Mouse (Mus musculus) lung, postnatal 0 days (tissue): ENCODE measurements around the gene Baiap2l2. TPM values are rescaled to one million over a fixed set of nuclear protein-coding genes. Genes with fewer than 3 reads are reported as not detected.
"Not testable (repeated sequence)": the region's sequence is repeated elsewhere in the genome, so short reads cannot be mapped to it uniquely, and the experiment has no call there.

ENCODE experiments used
- ATAC-seq: fragments of 200-750 bp; cut with Nextera tagmentation; 2 replicates; pipeline ENCODE4 v1.8.0; 2017; ENCODE audit warnings: moderate library complexity
- DNase-seq: peaks from one replicate; pipeline ENCODE4 v3.0.0-alpha.2; 2016; ENCODE audit warnings: low spot score
- H3K27ac ChIP-seq: fragments of 300-500 bp; sonication (generic); 2 replicates; pipeline ENCODE4 v1.5.1; 2014; ENCODE audit warnings: antibody characterized with exemption, mild to moderate bottlenecking, low read length, mixed read lengths
- H3K27me3 ChIP-seq: fragments of 300-500 bp; sonication (generic); replicated peaks from 2 replicates; pipeline ENCODE4 v1.6.1; 2014; ENCODE audit warnings: low read length, mixed read lengths; ENCODE audit not compliant: insufficient read depth
- H3K36me3 ChIP-seq: fragments of 300-500 bp; sonication (generic); 2 replicates; pipeline ENCODE4 v1.6.1; 2014; ENCODE audit warnings: low read length, mixed read lengths; ENCODE audit not compliant: insufficient read depth
- H3K4me1 ChIP-seq: fragments of 300-500 bp; sonication (generic); 2 replicates; pipeline ENCODE4 v1.6.1; 2014; ENCODE audit warnings: antibody characterized with exemption, low read depth, low read length, mixed read lengths; ENCODE audit not compliant: insufficient read depth
- H3K4me2 ChIP-seq: fragments of 300-500 bp; sonication (generic); replicated peaks from 2 replicates; pipeline ENCODE4 v1.6.1; 2014; ENCODE audit warnings: low read depth, mild to moderate bottlenecking, low read length, moderate library complexity, mixed read lengths
- H3K4me3 ChIP-seq: fragments of 300-500 bp; sonication (generic); 2 replicates; pipeline ENCODE4 v1.5.1; 2014; ENCODE audit warnings: low read depth, low read length
- H3K9ac ChIP-seq: fragments of 300-500 bp; sonication (generic); replicated peaks from 2 replicates; pipeline ENCODE4 v1.6.1; 2014; ENCODE audit warnings: low read depth, mild to moderate bottlenecking
- H3K9me3 ChIP-seq: fragments of 300-500 bp; sonication (generic); 2 replicates; pipeline ENCODE4 v1.6.1; 2016; ENCODE audit warnings: low read length, mixed read lengths
- CTCF ChIP-seq: IDR thresholded peaks from 2 replicates; pipeline ENCODE4 v1.5.1; 2016; ENCODE audit warnings: antibody characterized with exemption, mild to moderate bottlenecking
- EP300 ChIP-seq: IDR thresholded peaks from 2 replicates; pipeline ENCODE4 v1.6.1; 2016; ENCODE audit warnings: antibody characterized with exemption, mild to moderate bottlenecking, control low read depth
- WGBS: fragments of 180-500 bp; shearing (Covaris S2); extraction: QIAGEN DNeasy Blood & Tissue Kit; methylation state at CpG from one replicate; pipeline ENCODE4 v1.1.7; 2014; 5-methylcytosine and 5-hydroxymethylcytosine counted together
- polyA plus RNA-seq: library from polyadenylated mRNA; unstranded; fragments of >200 nt; fragmentation: Nextera tagmentation; extraction: Ambion mirVana; gene quantifications from 2 replicates; pipeline ENCODE4 v1.2.1, GENCODE M21; 2015

The Baiap2l2 gene
- polyA plus RNA-seq, 1 experiment from 2014 or later = 2.7 TPM

DNA sequence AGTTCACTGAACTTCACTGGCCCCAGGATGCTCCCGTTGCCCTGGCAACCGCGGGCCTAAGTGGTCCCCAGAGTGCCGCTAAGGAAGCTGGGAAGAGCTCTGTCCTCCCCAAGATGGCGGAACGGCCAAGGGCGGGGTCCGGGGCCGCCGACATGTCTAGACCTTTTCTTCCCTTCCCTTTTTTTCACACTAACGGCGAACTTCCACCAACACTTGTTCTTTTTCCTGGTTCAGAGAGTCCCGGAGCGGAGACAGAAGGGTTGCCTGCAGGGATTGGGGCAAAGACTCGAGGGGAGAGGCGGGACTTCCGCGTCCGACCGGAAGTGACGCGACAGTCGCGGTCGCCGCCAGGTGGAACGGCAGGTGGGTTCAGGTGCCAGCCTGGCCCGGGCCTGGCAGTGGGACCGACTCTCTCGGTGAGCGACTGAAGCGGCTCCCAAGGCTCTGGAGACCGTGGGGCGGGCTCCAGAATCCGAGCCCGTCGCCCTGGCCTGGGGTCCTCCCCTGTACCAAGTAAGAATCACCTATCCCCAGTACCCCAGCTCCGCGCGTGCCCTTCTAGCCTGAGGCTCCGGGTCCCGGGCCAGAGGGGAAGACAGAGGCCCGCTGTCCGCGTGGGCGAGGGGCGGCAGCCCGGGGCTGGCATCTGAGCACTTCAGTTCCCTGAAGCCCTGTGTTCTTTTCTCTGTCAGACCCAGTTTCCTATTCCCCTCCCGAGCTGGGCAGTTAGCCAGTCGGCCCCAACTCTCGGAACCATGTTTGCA, 56.1 kb downstream of the Baiap2l2 start, which contains the start of the genes Pick1 and Gm49486:
TSS of gene Pick1 (plus strand) at position 116 of the 764 bp plus-strand sequence.
TSS of gene Gm49486 (plus strand) at position 334 of the 764 bp plus-strand sequence.
- peaks cover 6% of the 10 kb centered on the region; the same call in 1 of the 2 replicates for H3K4me1 ChIP-seq
- DNase-seq (peak; percentile 93), ATAC-seq (peak; percentile 93)
- H3K4me2 ChIP-seq = peak within 1 kb of the TSS; percentile 99
- H3K27ac ChIP-seq = peak within 1 kb of the TSS; percentile 93
- no peaks in the 10 kb centered on the region for H3K27me3 ChIP-seq
- 3% methylated on average over 51 of the region's 51 CpGs for WGBS
- H3K9me3 ChIP-seq = no peaks in the 10 kb centered on the region
- H3K36me3 ChIP-seq = peaks cover 5% of the 10 kb centered on the region; the same call in 1 of the 2 replicates
- peak within 1 kb of the TSS; percentile 69 for H3K4me3 ChIP-seq
- TF ChIP-seq CTCF = peak; percentile 22
- TF ChIP-seq EP300 = peak; percentile 39; the same call in 1 of the 2 replicates
- H3K9ac ChIP-seq = peak within 1 kb of the TSS; percentile 54

DNA sequence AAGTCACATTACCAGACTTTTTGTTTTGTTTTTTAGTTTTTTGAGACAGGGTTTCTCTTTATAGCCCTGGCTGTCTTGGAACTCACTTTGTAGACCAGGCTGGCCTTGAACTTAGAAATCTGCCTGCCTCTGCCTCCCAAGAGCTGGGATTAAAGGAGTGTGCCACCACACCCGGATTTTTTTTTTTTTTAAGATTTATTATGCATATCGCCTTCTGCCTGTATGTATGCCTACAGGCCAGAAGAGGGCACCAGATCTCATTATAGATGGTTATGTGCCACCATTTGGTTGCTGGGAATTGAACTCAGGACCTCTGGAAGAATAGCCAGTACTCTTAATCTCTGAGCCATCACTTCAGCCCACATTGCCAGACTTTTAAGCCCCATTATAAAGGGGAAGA, 59.6 kb downstream of the Baiap2l2 start:
- 60% methylated on average over 2 of the region's 2 CpGs for WGBS
- TF ChIP-seq CTCF = 0 out of 2 replicates have a peak, but pooled peaks have one; percentile 15
- not testable (repeated sequence) for H3K27ac ChIP-seq, H3K9ac ChIP-seq, DNase-seq, ATAC-seq, H3K9me3 ChIP-seq, H3K4me2 ChIP-seq, H3K27me3 ChIP-seq, H3K4me1 ChIP-seq, H3K4me3 ChIP-seq, H3K36me3 ChIP-seq

DNA sequence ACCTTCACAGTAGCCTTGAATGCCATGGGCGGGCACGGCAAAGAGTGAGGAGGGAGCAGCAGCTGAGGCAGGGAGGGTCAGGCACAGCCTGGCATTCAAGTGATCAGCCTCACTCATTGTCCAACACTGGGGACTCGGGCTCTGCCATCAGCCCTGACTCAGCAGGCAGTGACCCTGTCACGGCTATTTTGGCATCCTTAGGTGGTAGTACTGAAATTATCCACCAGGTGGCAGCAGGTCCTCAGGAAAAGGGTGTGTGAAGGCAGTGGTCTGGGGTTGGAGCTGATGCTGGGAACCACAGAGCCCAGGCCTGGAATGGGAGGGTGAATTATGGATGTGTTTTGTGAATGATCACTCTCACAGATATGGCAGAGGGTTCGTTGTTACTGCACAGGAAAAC, 60.7 kb downstream of the Baiap2l2 start:
- peak; percentile 65 for ATAC-seq
- no peak overlapping the region for H3K9ac ChIP-seq
- peaks cover 4% of the 10 kb centered on the region; the same call in 1 of the 2 replicates for H3K4me1 ChIP-seq
- TF ChIP-seq EP300 (no peak), CTCF (peak; percentile 95)
- H3K27ac ChIP-seq = no peak overlapping the region
- H3K4me2 ChIP-seq = no peak overlapping the region
- DNase-seq = peak; percentile 85
- 12% methylated on average over 5 of the region's 5 CpGs for WGBS
- H3K4me3 ChIP-seq = no peak overlapping the region
- H3K9me3 ChIP-seq = no peaks in the 10 kb centered on the region
- H3K36me3 ChIP-seq = no peaks in the 10 kb centered on the region
- no peaks in the 10 kb centered on the region for H3K27me3 ChIP-seq

DNA sequence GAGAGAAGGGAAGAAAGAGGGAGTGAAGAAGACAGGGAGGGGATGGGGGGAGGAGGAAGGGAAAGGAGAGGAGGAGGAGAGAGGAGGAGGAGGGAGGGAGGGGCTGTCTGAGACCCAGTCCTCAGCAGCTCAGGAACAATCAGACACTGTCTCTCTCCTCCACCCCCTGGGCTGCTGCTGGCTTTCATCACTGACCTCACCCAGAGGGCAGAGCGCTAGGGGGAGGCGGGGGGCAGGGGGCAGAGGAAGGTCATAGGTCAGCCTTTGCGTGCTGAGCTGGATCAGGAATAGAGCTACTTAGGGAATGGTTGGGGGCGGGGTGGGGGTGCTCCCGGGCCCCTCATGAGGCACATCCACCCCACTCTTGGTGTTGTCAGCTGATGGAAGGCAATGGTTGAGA, 61.7 kb downstream of the Baiap2l2 start:
- 36% methylated on average over 3 of the region's 5 CpGs for WGBS
- no peak for TF ChIP-seq CTCF
- Histone ChIP-seq H3K27me3 (no peaks in the 10 kb centered on the region), H3K27ac (no peak overlapping the region), H3K9me3 (no peaks in the 10 kb centered on the region), H3K4me3 (no peak overlapping the region), H3K36me3 (no peaks in the 10 kb centered on the region), H3K4me1 (no peaks in the 10 kb centered on the region), H3K9ac (no peak overlapping the region), H3K4me2 (no peak overlapping the region)
- DNase-seq (no peak), ATAC-seq (no peak)

DNA sequence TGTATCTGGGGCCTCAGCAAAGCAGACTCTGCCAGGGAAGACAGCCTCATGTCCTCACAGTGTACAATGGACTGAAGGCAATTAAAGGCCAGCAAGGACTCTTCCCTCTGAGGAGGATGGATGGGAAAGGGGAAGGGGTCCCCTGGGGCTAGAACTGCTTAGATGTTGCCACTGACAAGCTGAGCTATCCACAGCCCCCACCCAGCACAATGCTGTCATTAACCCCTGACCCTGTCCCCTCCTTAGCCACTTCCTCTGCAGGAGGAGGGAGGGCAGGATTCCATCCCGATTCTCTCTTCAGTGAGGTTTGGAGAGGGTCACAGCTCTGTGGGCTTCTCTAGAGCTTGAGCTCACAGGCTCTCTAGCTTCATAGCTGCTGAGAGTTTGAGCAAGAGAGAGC, 65.8 kb downstream of the Baiap2l2 start:
- Histone ChIP-seq H3K9ac (no peak overlapping the region), H3K9me3 (no peaks in the 10 kb centered on the region), H3K4me2 (no peak overlapping the region), H3K27me3 (no peaks in the 10 kb centered on the region), H3K4me1 (no peaks in the 10 kb centered on the region), H3K4me3 (no peak overlapping the region), H3K27ac (no peak overlapping the region), H3K36me3 (no peaks in the 10 kb centered on the region)
- no peak for TF ChIP-seq EP300
- TF ChIP-seq CTCF = no peak
- DNase-seq (no peak), ATAC-seq (0 out of 2 replicates have a peak, but pooled peaks have one; percentile 21)
- 0% methylated on average over 1 of the region's 1 CpGs for WGBS

DNA sequence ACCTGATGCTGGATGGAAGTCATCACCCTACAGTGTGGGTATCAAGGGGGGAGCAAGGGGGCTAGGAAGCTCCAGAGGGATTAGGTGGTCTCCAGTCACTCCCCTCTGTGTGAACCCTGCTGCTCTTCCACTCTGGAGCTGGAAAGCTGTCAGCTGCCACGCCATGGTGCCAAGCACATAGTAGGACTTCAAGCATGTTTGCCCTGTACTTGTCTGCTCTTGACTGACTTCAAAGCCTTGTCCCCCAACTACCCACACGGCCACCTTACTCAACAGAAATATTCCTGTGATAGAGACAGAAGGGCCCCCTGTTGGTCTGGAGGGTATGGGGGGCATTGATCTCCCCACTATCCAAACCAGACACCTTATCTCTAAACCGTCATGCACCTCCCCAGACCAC, 69.1 kb downstream of the Baiap2l2 start:
- WGBS = 57% methylated on average over 3 of the region's 3 CpGs
- no peak for ATAC-seq

More for the DNA sequence above, 69.1 kb downstream of the Baiap2l2 start:
- TF ChIP-seq CTCF (no peak), EP300 (no peak)
- Histone ChIP-seq H3K36me3 (no peaks in the 10 kb centered on the region), H3K9me3 (no peaks in the 10 kb centered on the region), H3K9ac (no peak overlapping the region), H3K4me2 (no peak overlapping the region), H3K4me1 (no peaks in the 10 kb centered on the region), H3K27ac (no peak overlapping the region), H3K4me3 (no peak overlapping the region), H3K27me3 (no peaks in the 10 kb centered on the region)
- DNase-seq = no peak
